Mouse (Mus musculus) cortical plate, adult 2 months (tissue): Measurements from ENCODE around the gene Socs5. TPM values are rescaled to one million over a fixed set of nuclear protein-coding genes. Genes with fewer than 3 reads are reported as not detected.

Experiments used
- H3K27ac ChIP-seq: fragments of 200-500 bp; 2 replicates; pipeline ENCODE4 v1.5.1; 2012; ENCODE audit warnings: low read length, control low read depth, inconsistent platforms; ENCODE audit not compliant: insufficient read depth
- H3K4me1 ChIP-seq: fragments of 200-500 bp; 2 replicates; pipeline ENCODE4 v1.6.1; 2011; ENCODE audit warnings: low read length; ENCODE audit not compliant: control insufficient read depth, insufficient read depth
- H3K4me3 ChIP-seq: fragments of 200-500 bp; 2 replicates; pipeline ENCODE4 v1.5.1; 2011; ENCODE audit warnings: mild to moderate bottlenecking, low read length, control low read depth; ENCODE audit not compliant: insufficient read depth
- CTCF ChIP-seq: fragments of 200-500 bp; IDR thresholded peaks from 2 replicates; pipeline ENCODE4 v1.5.1; 2011; ENCODE audit warnings: mild to moderate bottlenecking, control low read depth, low read length; ENCODE audit not compliant: insufficient read depth; ENCODE audit errors: extremely low read depth
- POLR2A ChIP-seq: fragments of 200-500 bp; IDR thresholded peaks from 2 replicates; pipeline ENCODE4 v1.6.1; 2011; ENCODE audit warnings: mild to moderate bottlenecking, low read length, control low read depth; ENCODE audit not compliant: insufficient read depth; ENCODE audit errors: extremely low read depth
- polyA plus RNA-seq: library from polyadenylated mRNA; depleted of rRNA; stranded (reverse); fragments of >200 nt; gene quantifications from 2 replicates; pipeline ENCODE4 v1.2.3, GENCODE M21; 2012

Socs5 gene
- polyA plus RNA-seq, 1 experiment = 64.1 TPM

DNA sequence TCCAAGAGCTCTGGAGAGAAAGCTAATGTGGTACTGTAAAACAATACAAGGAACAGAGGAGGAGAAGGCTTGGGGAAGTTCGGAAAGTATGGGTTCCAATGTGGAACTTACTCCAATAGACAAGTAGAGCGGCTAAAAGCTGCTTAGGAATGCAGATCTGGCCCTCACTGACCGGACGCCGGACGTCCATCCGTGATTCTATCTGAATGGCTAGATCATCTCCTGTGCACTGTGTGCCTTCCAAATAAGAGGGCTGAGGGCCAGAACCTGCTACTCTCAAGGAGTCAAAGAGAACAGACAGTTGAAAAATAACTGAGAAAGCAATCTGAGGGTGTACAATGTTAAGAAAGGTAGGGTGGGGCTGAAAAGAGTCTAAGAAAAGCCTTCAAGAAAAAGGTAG, 1.5 kb upstream of the Socs5 start:
- Histone ChIP-seq H3K27ac (no peak overlapping the region), H3K4me1 (peaks cover 1% of the 10 kb centered on the region; the same call in 1 of the 2 replicates), H3K4me3 (peak overlapping the region; percentile 63; the same call in 1 of the 2 replicates)
- TF ChIP-seq POLR2A (no peak), CTCF (no peak)

DNA sequence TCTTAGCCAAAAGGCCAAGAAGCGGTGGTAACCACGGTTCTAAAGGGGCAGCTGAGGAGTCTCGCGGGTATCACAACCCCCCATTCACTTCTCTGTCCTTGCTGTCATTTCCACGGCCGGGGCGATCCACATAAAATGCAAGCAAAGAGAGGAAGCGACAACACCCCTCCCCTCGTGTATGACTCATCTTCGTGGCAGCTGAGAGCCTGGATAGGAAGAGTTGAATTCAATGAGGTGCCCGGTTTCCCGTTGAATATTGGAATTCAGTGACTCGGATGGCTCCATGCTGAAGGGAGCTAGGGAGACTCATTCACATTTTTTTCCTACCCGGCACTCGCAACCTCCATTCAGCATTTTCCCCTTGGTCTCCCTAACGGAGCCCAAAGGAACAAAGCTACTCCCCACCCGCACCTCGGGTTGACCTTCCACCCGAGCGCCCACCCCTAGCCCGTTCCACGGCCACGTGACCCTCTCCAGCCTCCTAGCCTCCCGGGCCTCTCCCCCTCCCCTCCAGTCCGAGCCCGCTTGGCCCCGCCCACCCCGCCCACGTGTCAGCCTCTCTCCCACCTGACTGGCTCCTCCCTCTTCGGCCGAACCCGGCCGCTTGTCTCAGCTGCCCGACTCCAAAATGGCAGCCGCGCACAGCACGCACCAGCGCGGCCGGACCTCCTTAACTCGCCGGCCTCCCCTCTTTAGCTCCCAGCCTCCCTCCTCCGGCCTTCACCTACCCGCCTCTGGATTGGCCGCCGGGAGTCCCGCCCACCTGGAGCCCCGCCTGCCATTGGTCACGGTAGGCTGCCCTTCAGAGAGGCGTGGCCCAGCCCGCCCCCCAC, 572 bp upstream of the Socs5 start:
- TF ChIP-seq POLR2A = peak; percentile 26; the same call in 1 of the 2 replicates
- TF ChIP-seq CTCF = no peak
- Histone ChIP-seq H3K4me1 (peaks cover 1% of the 10 kb centered on the region; the same call in 1 of the 2 replicates), H3K27ac (peak overlapping the region; percentile 7), H3K4me3 (peak overlapping the region; percentile 63)

DNA sequence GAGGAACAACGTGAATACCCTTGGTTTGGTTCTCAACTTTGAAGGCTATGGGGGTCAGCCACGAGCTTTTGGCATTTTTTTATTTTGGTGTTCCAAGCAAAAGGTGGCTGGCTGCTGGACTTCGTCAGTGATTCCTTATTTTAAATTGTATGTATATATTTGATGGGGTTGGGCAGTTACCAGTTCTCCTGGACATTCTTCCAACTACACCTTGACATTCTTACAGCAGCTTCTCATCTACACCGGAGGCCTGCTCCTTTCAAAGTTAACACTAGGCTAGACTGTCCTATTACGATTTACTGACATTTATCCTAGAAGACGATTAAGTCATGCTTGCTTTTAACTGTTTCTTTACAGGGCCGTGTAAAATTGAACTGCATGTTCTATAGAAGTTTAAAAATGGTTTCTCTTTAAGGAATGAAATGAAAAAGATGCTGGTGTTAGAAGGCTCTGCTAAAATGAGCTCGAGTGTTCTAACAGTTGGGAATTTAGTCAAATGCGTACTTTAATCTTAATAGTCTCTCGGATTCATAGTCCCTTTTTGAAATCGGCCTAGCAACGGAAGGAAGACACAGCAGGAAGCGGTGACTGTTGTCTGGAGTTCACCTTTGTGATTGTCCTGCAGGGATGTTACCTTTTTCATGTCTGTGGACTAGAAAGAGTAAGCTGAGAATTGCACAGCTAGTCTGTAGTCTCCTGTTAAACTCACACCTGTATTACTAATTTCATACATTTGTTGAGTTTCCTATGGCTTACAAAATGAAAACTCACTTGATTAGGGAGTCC, 1.2 kb downstream of the Socs5 start:
- peak overlapping the region; percentile 63 for H3K4me3 ChIP-seq
- H3K4me1 ChIP-seq = peaks cover 6% of the 10 kb centered on the region
- TF ChIP-seq POLR2A (no peak), CTCF (no peak)
- H3K27ac ChIP-seq = 0 out of 2 replicates have a peak overlapping the region, but pooled peaks have one; percentile 95

DNA sequence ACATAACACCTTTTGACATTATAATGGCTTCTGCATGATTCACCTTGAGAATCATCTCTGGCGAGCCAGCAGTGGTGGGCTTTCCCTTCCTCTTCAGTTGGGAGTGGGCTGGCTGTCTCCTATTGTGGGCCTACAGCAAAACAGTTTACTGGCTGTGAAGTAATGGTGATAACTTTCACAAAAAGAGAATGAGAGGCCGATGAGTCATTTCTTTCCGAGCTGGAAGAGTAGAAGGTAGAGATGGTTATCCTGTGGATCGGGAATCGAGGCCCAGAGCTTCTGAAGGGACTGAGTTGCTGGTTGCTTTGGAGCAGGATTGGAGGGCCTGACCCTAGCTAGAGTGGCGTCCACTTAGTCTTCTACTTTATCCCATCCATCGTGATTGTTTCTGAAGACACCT, 2.0 kb downstream of the Socs5 start:
- peaks cover 6% of the 10 kb centered on the region for H3K4me1 ChIP-seq
- no peak for TF ChIP-seq CTCF
- TF ChIP-seq POLR2A = no peak
- H3K27ac ChIP-seq = no peak overlapping the region
- H3K4me3 ChIP-seq = no peak overlapping the region; the same call in 1 of the 2 replicates

DNA sequence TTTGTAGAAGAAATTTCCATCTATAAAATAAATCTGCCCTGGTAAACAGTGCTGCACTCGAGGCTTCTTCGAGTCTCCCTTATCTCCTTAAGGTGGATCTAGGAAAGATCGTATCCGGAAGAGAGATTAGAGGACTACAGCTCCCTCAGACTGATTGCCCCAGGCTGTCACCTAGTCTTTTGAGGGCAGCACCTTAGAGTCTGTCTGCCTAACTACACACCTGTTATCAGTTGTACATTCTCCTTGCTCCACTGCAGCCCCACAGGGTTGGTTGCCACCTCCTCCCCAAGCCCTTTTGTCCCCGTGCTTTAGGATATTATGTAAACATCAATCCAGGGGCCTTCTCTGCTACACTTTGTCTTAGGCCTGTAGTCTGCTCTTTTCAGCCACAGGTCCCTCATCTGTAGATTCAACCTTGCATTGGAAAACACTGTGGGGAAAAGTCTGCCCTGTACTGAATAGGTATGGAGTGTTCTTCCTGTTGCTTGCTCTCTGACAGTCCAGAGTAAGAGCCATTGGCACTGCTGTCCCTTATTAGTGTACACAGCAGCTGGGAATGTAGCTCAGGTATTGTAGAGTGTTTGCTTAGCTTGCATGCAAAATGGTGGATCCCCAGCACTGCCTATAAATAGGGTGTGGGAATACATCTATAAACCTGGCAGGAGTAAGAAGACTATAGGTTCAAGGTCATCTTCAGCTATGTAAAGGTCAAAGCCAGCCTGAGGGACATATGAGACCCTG, 5.5 kb downstream of the Socs5 start:
- Histone ChIP-seq H3K27ac (no peak overlapping the region), H3K4me1 (peaks cover 7% of the 10 kb centered on the region), H3K4me3 (no peak overlapping the region)
- TF ChIP-seq POLR2A (no peak), CTCF (no peak)

DNA sequence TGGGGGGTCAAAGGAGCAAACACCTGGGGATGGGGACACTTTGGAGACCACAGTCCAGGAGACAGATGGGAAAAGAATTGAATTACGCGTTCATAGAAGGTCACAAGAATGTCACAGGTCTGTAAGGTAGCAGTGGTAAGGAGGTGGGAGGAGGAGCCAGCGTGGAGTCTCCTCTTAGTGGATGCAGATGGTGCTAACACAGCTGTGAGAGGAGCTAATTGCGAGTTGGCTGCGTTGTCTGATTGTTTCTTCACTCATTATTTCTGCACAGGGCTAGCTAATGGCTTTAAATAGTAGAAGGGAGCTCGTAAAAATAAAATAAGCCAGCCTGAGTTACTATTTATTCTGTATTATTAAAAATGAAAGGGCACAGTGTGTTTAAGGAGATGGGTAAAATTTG, 8.1 kb downstream of the Socs5 start:
- Histone ChIP-seq H3K27ac (no peak overlapping the region), H3K4me1 (peaks cover 6% of the 10 kb centered on the region), H3K4me3 (no peak overlapping the region)
- TF ChIP-seq CTCF (no peak), POLR2A (no peak)

DNA sequence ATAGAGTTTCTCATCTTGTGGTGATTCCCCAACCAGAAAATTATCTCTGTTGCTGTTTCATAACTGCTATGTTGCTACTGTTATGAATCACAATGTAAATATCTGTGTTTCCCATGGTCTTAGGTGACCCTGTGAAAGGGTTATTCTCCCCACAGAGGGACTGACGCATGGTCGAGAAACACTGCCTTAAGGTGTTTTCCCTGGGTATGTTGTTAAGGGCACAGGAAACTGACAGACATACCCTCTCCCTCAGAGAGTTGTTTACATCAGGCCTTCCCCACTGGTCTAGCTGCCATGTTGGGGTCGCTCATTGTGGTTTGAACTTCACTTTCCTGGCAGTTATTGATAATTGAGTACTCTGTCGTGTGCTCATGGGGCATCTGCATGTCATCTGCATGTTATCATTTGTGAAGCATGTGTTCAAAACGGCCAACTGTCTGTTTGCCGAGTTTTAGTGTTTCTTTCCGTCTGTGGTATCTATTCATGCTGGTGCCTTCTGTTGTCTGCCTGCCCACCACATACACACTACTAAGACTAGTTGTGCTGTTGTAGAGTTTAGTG, 11.6 kb downstream of the Socs5 start:
- Histone ChIP-seq H3K4me1 (peaks cover 4% of the 10 kb centered on the region), H3K27ac (no peak overlapping the region), H3K4me3 (no peak overlapping the region)
- TF ChIP-seq CTCF = no peak
- TF ChIP-seq POLR2A = no peak

DNA sequence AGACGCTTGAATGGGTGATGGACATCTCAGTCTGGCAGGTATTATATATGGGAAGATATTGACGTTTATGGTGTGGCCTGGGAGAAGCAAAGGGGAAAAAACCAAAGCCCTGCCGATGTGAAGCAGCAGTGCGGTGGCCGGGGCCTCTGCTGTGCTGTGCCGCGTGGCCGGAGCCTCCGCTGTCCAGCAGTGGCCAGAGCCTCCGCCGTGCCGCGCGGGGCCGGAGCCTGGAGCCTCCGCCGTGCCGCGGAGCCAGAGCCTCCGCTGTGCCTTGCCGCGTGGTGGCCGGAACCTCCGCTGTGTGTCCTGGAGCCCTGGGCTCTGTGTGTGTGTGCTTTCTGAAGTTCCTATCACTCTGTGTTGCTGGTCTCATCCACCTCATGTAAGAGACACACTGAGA, 17.9 kb downstream of the Socs5 start:
- no peak overlapping the region for H3K4me3 ChIP-seq
- H3K4me1 ChIP-seq = peaks cover 5% of the 10 kb centered on the region
- no peak overlapping the region for H3K27ac ChIP-seq
- TF ChIP-seq CTCF = no peak
- no peak for TF ChIP-seq POLR2A

DNA sequence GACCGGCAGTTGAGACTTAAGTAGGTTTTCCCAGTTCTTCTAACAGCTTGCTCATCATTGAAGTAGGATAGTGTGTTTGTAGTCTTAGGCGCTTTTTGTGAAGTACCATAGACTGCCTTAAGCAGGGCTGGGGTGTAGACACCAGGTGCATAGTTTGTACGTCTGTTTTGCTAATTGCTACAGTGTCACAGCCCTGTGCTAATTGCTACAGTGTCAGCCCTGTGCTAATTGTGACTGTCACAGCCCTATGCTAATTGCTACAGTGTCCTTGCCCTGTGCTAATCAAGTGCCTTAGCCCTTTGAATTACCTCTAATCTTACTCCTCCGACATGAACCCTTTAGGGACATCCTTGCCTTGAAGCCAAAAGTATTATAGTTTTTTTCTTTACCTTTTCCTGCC, 24.8 kb downstream of the Socs5 start:
- TF ChIP-seq CTCF (no peak), POLR2A (no peak)
- Histone ChIP-seq H3K4me3 (no peak overlapping the region), H3K27ac (no peak overlapping the region), H3K4me1 (no peaks in the 10 kb centered on the region)
